8 mouse cellular contexts compared by ENCODE assay signal in genomic region chr16:50045552-50046547, GRCm38 (mm10).
DNase-seq lines count a peak whose midpoint lies in the region; ATAC-seq lines count a peak whose summit lies in the region.

No protein-coding gene starts in this region.

- peak; percentile 80 for DNase-seq in adrenal gland, adult 2 months
- peak; percentile 86 for DNase-seq in embryo, embryonic 11 days
- DNase-seq in gastrocnemius, postnatal 25 days: peak; percentile 32
- DNase-seq in left cerebral cortex, postnatal 10 days (ENCODE audit: extremely low spot score in 1 of 2, low spot score in 2 of 2): peak; percentile 72 to 79
- DNase-seq in right cerebral cortex, postnatal 14 days: peak; percentile 74
- peak; percentile 43 to 67 for DNase-seq in urinary bladder, postnatal 36 days (ENCODE audit: low spot score in 2 of 2)

- H3K4me1 ChIP-seq in intestine, embryonic 15.5 days (replicated peaks): no peaks in the 10 kb centered on the region
- H3K4me1 ChIP-seq in megakaryocyte, embryonic 14.5 days: peaks cover 39% of the 10 kb centered on the region

- no peak overlapping the region for H3K9ac ChIP-seq in intestine, embryonic 15.5 days

- WGBS in intestine, embryonic 15.5 days: 13% methylated on average over 32 of the region's 32 CpGs

- ATAC-seq in intestine, embryonic 15.5 days: peak; percentile 95

- peak overlapping the region; percentile 33 for H3K4me3 ChIP-seq in intestine, embryonic 15.5 days (replicated peaks)
- peak overlapping the region; percentile 93 for H3K4me3 ChIP-seq in megakaryocyte, embryonic 14.5 days (replicated peaks)

- intact Hi-C loops in left cerebral cortex, postnatal 10 days (cut with DNase I): loop anchor here (5.0 to 10.0 kb wide), 2 partner anchors 189 to 199 kb away; no protein-coding TSS in a partner anchor

- H3K27me3 ChIP-seq in intestine, embryonic 15.5 days (replicated peaks): no peaks in the 10 kb centered on the region
- no peaks in the 10 kb centered on the region for H3K27me3 ChIP-seq in megakaryocyte, embryonic 14.5 days (replicated peaks)

- no peaks in the 10 kb centered on the region for H3K9me3 ChIP-seq in intestine, embryonic 15.5 days
- no peaks in the 10 kb centered on the region for H3K9me3 ChIP-seq in megakaryocyte, embryonic 14.5 days

- H3K27ac ChIP-seq in intestine, embryonic 15.5 days: no peak overlapping the region

- H3K4me2 ChIP-seq in intestine, embryonic 15.5 days (replicated peaks): peak overlapping the region; percentile 72

- H3K36me3 ChIP-seq in intestine, embryonic 15.5 days: no peaks in the 10 kb centered on the region
- H3K36me3 ChIP-seq in megakaryocyte, embryonic 14.5 days (replicated peaks; ENCODE audit: low read length): no peaks in the 10 kb centered on the region

Comparison
In these comparisons a context has a peak if more than half of its experiments do, and no peak if none do; other contexts are left out.
1. DNase-seq: peak in every context shown above with its lines; median percentile 86 in embryo, embryonic 11 days; 80 in adrenal gland, adult 2 months; 76 in left cerebral cortex, postnatal 10 days; 74 in right cerebral cortex, postnatal 14 days; 55 in urinary bladder, postnatal 36 days; 32 in gastrocnemius, postnatal 25 days.